Mouse (Mus musculus) liver, embryonic 16.5 days (tissue): ENCODE data around the gene Gm47841. TPM values are rescaled to one million over a fixed set of nuclear protein-coding genes. Genes with fewer than 3 reads are reported as not detected.

Experiments
- ATAC-seq: fragments of 200-750 bp; cut with Nextera tagmentation; 2 replicates; pipeline ENCODE4 v1.8.0; 2017; ENCODE audit warnings: low read depth, mild to moderate bottlenecking, moderate number of reproducible peaks, moderate library complexity
- H3K27ac ChIP-seq: fragments of 300-500 bp; sonication (generic); 2 replicates; pipeline ENCODE4 v1.5.1; 2014; ENCODE audit warnings: mild to moderate bottlenecking, low read length
- H3K27me3 ChIP-seq: fragments of 300-500 bp; sonication (generic); 2 replicates; pipeline ENCODE4 v1.6.1; 2014; ENCODE audit warnings: low read depth, low read length, mixed read lengths; ENCODE audit not compliant: control insufficient read depth, insufficient read depth
- H3K36me3 ChIP-seq: fragments of 300-500 bp; sonication (generic); 2 replicates; pipeline ENCODE4 v1.6.1; 2014; ENCODE audit warnings: mild to moderate bottlenecking; ENCODE audit not compliant: control insufficient read depth, insufficient read depth
- H3K4me1 ChIP-seq: fragments of 300-500 bp; sonication (generic); 2 replicates; pipeline ENCODE4 v1.6.1; 2014; ENCODE audit warnings: low read depth, low read length, mixed read lengths; ENCODE audit not compliant: control insufficient read depth
- H3K4me2 ChIP-seq: fragments of 300-500 bp; sonication (generic); 2 replicates; pipeline ENCODE4 v1.6.1; 2014; ENCODE audit warnings: low read depth, low read length, mixed read lengths
- H3K4me3 ChIP-seq: fragments of 300-500 bp; sonication (generic); 2 replicates; pipeline ENCODE4 v1.5.1; 2014; ENCODE audit warnings: low read depth, mild to moderate bottlenecking, low read length
- H3K9ac ChIP-seq: fragments of 300-500 bp; sonication (generic); 2 replicates; pipeline ENCODE4 v1.6.1; 2014; ENCODE audit warnings: low read depth, low read length
- H3K9me3 ChIP-seq: fragments of 300-500 bp; sonication (generic); replicated peaks from 2 replicates; pipeline ENCODE4 v1.6.1; 2016; ENCODE audit warnings: low read length; ENCODE audit not compliant: control insufficient read depth
- WGBS: fragments of 180-500 bp; shearing (Covaris S2); extraction: QIAGEN DNeasy Blood & Tissue Kit; methylation state at CpG from one replicate; pipeline ENCODE4 v1.1.7; 2014; ENCODE audit not compliant: insufficient replicate concordance; 5-methylcytosine and 5-hydroxymethylcytosine counted together
- polyA plus RNA-seq: library from polyadenylated mRNA; unstranded; fragments of >200 nt; fragmentation: Nextera tagmentation; extraction: Ambion mirVana; gene quantifications from 2 replicates; pipeline ENCODE4 v1.2.1, GENCODE M21; 2015

Gm47841 gene
- polyA plus RNA-seq, 1 experiment from 2014 or later: not detected

DNA sequence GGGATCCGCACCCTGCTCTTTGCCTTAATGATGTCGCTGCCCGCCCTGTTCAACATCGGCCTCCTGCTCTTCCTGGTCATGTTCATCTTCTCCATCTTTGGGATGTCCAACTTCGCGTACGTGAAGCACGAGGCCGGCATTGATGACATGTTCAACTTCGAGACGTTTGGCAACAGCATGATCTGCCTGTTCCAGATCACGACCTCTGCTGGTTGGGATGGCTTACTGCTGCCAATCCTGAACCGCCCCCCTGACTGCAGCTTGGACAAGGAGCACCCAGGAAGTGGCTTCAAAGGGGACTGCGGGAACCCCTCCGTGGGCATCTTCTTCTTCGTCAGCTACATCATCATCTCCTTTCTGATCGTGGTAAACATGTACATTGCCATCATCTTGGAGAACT is 7.5 kb downstream of the Gm47841 start:
- no peak overlapping the region for H3K9ac ChIP-seq
- no peak for ATAC-seq
- H3K4me2 ChIP-seq: no peak overlapping the region
- H3K27ac ChIP-seq: no peak overlapping the region
- no peaks in the 10 kb centered on the region for H3K4me1 ChIP-seq
- no peaks in the 10 kb centered on the region for H3K9me3 ChIP-seq
- H3K36me3 ChIP-seq: no peaks in the 10 kb centered on the region
- H3K4me3 ChIP-seq: no peak overlapping the region
- WGBS: 35% methylated on average over 17 of the region's 17 CpGs
- peaks cover 42% of the 10 kb centered on the region for H3K27me3 ChIP-seq

DNA sequence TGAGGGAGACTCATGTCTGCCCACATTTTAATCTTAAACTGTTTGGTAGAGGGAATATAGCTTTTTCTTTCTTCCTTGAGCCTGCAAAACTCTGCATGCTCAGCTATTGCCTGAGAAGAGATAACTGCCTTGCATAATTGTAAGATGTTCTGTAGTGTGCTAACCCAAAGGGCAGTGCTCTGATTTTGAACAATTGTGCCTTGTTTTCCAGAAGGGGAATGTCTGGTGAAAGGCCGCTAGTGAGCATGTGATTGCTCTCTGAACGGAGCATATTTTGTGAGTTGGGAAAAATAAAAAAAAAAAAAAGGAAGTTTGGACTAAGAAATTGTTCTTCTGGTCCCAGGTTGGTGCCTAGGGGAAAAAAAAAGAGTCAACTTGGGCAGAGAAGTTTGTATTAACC is 18.2 kb downstream of the Gm47841 start:
- H3K9ac ChIP-seq: no peak overlapping the region
- ATAC-seq: no peak
- H3K36me3 ChIP-seq: no peaks in the 10 kb centered on the region
- 52% methylated on average over 2 of the region's 2 CpGs for WGBS
- H3K27ac ChIP-seq: no peak overlapping the region
- H3K4me2 ChIP-seq: no peak overlapping the region
- H3K4me3 ChIP-seq: no peak overlapping the region
- peaks cover 4% of the 10 kb centered on the region; the same call in 1 of the 2 replicates for H3K27me3 ChIP-seq
- H3K4me1 ChIP-seq: no peaks in the 10 kb centered on the region
- H3K9me3 ChIP-seq: no peaks in the 10 kb centered on the region

DNA sequence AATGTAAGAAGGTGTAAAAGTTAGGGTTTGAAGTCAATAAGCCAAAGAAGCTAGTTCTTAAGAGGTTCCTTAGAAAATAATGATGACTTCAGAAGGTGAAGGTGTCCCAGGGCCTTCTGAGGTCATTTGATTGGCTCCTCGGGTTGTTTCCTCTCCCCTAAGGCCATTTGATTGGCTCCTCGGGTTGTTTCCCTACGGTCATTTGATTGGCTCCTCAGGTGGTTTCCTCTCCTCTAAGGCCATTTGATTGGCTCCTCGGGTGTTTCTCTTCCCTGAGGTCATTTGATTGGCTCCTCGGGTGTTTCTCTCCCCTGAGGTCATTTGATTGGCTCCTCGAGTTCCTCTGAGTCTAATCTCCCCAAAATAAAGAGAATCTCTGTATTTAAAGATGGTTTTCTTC is 35.8 kb downstream of the Gm47841 start:
- H3K36me3 ChIP-seq: no peaks in the 10 kb centered on the region
- H3K9me3 ChIP-seq: no peaks in the 10 kb centered on the region
- ATAC-seq: no peak
- no peak overlapping the region for H3K27ac ChIP-seq
- no peak overlapping the region for H3K9ac ChIP-seq
- H3K4me1 ChIP-seq: no peaks in the 10 kb centered on the region
- H3K4me2 ChIP-seq: no peak overlapping the region
- WGBS: 58% methylated on average over 6 of the region's 6 CpGs
- no peak overlapping the region for H3K4me3 ChIP-seq
- 0 out of 2 replicates have a peak, but pooled peaks cover 2% of the 10 kb centered on the region for H3K27me3 ChIP-seq

DNA sequence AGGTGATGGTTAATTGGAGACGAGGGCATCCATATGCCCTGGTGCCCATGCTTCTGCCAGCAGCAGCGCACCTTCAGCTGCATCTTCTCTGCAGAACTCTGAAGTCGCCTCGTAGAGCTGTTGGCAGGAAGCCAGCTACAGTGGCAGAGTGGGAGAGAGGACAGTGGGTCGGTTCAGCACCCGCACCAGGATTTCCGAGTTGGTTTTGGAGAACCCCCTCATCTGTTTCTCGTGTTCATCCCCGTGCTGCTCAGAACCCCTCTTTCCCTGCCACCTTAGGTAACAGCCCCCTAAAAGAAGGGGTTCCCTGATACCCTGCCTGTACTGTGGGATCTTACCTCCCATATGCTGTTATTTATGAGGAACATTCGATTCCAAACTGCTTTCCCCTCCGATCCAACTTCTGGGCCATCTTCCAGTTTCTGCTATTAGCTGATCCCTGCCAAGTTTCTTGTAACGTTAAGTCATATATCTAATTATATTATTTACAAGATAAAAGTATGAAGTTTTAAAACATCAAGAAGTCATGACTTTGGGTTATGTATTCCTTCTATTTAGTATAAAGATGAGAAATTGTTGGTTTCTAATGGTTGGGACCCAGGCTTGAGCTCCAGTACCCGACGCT is 38.7 kb downstream of the Gm47841 start:
- 0 out of 2 replicates have a peak, but pooled peaks cover 2% of the 10 kb centered on the region for H3K27me3 ChIP-seq
- ATAC-seq: no peak
- WGBS: 67% methylated on average over 14 of the region's 14 CpGs

DNA sequence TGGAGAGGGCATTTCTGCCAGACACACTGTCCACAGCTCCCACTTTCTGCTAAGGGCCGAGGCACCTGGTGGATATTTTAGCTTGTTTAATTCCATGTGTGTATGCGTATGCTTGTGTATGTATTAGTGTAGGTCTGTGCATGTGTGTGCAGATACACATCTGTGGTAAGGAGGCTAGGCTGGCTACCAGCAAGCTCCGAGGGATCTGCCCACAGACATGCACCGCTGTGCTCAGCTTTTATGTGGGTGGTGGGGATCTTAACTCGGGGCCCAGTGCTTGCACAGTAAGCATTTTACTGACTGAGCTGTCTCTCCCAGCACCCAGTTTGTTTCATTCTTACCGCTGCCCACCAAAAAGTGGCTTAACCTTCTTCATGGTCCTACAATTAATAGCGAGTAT is 40.0 kb downstream of the Gm47841 start:
- Histone ChIP-seq H3K36me3 (no peaks in the 10 kb centered on the region), H3K4me1 (no peaks in the 10 kb centered on the region), H3K4me3 (no peak overlapping the region), H3K27ac (no peak overlapping the region), H3K27me3 (0 out of 2 replicates have a peak, but pooled peaks cover 2% of the 10 kb centered on the region), H3K9me3 (no peaks in the 10 kb centered on the region), H3K4me2 (no peak overlapping the region), H3K9ac (no peak overlapping the region)
- ATAC-seq: no peak
- WGBS: 56% methylated on average over 7 of the region's 7 CpGs

More for the DNA sequence above, 38.7 kb downstream of the Gm47841 start:
- Histone ChIP-seq H3K27ac (no peak overlapping the region), H3K4me2 (no peak overlapping the region), H3K9me3 (no peaks in the 10 kb centered on the region), H3K4me3 (no peak overlapping the region), H3K4me1 (no peaks in the 10 kb centered on the region), H3K36me3 (no peaks in the 10 kb centered on the region), H3K9ac (no peak overlapping the region)

DNA sequence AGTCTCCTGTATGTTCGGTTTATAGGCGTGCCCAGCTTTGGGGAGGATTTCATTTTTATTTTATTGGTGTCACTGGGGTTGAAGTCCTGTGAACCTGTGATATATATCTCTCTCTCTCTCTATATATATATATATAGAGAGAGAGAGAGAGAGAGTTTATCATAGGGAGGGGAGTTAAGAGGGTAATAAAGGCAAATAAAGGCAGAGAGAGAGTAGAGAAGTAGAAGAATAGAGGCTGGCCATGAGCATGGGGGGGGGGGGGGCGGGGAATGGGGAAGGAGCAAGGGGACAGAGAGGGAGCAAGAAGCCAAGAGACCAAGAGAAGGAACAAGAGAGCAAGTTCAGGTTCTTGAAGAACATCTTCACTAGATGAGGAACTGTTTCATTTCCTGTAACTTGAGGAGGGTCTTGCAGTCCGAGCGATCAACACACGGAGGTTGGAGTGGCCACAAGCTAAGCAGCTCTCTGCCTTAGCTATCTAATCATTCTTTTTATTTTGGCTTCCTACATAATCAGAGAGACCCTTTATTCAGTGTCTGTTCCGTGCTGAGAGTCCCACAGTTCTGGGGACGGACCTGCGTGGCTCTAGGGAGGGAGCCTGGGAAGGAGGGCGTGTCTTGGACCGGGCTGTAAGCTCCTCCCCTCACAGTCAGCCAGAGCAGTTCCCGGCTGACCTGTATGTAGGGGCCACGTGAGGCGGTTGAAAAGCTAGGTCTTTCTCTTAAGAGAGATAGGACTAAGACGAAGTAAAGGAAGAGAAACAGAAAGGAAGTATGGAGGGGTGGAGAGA is 40.8 kb downstream of the Gm47841 start:
- Histone ChIP-seq H3K4me3 (0 out of 2 replicates have a peak overlapping the region, but pooled peaks have one; percentile 4), H3K4me2 (peak overlapping the region; percentile 45), H3K36me3 (no peaks in the 10 kb centered on the region), H3K4me1 (no peaks in the 10 kb centered on the region), H3K9me3 (no peaks in the 10 kb centered on the region), H3K27me3 (0 out of 2 replicates have a peak, but pooled peaks cover 2% of the 10 kb centered on the region), H3K9ac (no peak overlapping the region), H3K27ac (no peak overlapping the region)
- 10% methylated on average over 14 of the region's 15 CpGs for WGBS
- ATAC-seq: 0 out of 2 replicates have a peak, but pooled peaks have one; percentile 24

DNA sequence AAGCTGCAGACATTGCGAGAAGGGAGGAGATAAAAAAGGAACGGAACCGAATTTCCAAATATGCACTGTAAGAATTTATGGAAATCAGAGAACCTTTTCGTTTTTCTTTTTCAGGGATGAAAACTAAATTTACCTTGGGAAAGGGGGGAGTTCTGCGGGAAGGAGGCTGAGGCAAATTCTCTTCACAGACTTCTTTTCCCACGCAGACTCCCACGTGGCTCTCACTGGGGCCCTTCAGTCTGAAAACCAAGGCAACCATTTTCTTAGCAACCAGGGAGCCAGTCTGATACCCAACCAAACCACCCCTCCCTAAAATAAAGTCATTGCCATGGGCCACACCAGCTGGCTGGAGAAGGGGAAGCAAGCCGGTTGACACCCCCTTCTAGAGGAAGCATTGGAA is 41.5 kb downstream of the Gm47841 start:
- no peak overlapping the region for H3K27ac ChIP-seq
- H3K27me3 ChIP-seq: 0 out of 2 replicates have a peak, but pooled peaks cover 2% of the 10 kb centered on the region
- H3K4me2 ChIP-seq: no peak overlapping the region
- no peaks in the 10 kb centered on the region for H3K36me3 ChIP-seq
- H3K4me1 ChIP-seq: no peaks in the 10 kb centered on the region
- no peak overlapping the region for H3K9ac ChIP-seq
- H3K4me3 ChIP-seq: no peak overlapping the region
- 60% methylated on average over 8 of the region's 8 CpGs for WGBS
- no peak for ATAC-seq
- no peaks in the 10 kb centered on the region for H3K9me3 ChIP-seq

DNA sequence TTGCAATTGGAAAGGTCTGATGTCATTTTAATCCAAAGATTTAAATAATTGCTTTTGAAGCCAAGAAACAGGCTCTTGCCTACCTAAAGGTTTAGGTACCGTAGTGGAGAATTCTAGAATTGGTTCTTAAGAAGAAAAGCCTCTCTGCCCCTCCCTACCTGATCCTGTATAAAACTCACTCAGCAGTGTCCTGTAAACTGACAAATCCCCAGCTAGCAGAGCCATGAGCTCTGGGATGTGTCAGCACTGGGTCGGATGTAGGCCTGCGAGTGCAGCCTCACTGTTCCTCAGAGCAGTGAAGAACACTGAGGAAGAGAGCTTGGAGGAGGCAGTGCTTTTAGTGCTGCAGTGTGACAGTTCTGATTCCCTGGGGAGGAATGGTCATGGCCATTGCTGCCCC is 42.7 kb downstream of the Gm47841 start:
- Histone ChIP-seq H3K9ac (no peak overlapping the region), H3K27me3 (0 out of 2 replicates have a peak, but pooled peaks cover 2% of the 10 kb centered on the region), H3K27ac (no peak overlapping the region), H3K36me3 (no peaks in the 10 kb centered on the region), H3K9me3 (no peaks in the 10 kb centered on the region), H3K4me2 (no peak overlapping the region), H3K4me1 (no peaks in the 10 kb centered on the region), H3K4me3 (no peak overlapping the region)
- WGBS: 63% methylated on average over 3 of the region's 3 CpGs
- ATAC-seq: no peak

DNA sequence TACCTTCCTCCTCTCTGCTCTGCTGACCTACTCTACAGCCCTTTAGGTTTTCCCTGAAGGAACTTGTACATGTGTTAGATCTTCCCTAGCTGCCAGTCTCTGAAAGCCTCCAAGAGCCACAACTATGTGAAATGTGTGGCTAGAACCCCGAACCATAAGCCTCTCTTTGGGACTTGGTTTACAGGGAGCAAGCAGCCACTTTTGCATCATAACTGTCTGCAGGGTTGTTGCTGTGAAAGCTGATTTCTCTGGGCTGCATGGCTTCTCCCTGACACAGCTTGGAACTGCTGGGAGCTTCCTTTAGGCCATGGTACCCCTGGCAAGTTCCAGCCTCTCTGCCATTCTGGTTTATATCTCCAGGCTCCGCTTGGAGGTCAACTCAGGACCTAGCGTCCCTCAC is 44.7 kb downstream of the Gm47841 start:
- H3K36me3 ChIP-seq: no peaks in the 10 kb centered on the region
- H3K27ac ChIP-seq: no peak overlapping the region
- H3K27me3 ChIP-seq: 0 out of 2 replicates have a peak, but pooled peaks cover 2% of the 10 kb centered on the region
- 71% methylated on average over 3 of the region's 3 CpGs for WGBS
- H3K4me3 ChIP-seq: no peak overlapping the region
- H3K4me1 ChIP-seq: no peaks in the 10 kb centered on the region
- no peak for ATAC-seq
- H3K4me2 ChIP-seq: no peak overlapping the region
- H3K9me3 ChIP-seq: no peaks in the 10 kb centered on the region
- H3K9ac ChIP-seq: no peak overlapping the region
